Mouse (Mus musculus) cortical plate, adult 2 months (tissue): ENCODE measurements at regions not wholly inside any gene's neighbourhood (a gene's known extent, or its start where the extent isn't known, plus 50 kb on each side); places are given as distances from the start of the nearest gene placed in this dataset.
A peak's percentile ranks its signal among the peaks of the same experiment; 100 is the strongest.

Source experiments
- H3K27ac ChIP-seq: fragments of 200-500 bp; 2 replicates; pipeline ENCODE4 v1.5.1; 2012; ENCODE audit warnings: low read length, control low read depth, inconsistent platforms; ENCODE audit not compliant: insufficient read depth
- H3K4me1 ChIP-seq: fragments of 200-500 bp; 2 replicates; pipeline ENCODE4 v1.6.1; 2011; ENCODE audit warnings: low read length; ENCODE audit not compliant: control insufficient read depth, insufficient read depth
- H3K4me3 ChIP-seq: fragments of 200-500 bp; 2 replicates; pipeline ENCODE4 v1.5.1; 2011; ENCODE audit warnings: mild to moderate bottlenecking, low read length, control low read depth; ENCODE audit not compliant: insufficient read depth
- CTCF ChIP-seq: fragments of 200-500 bp; IDR thresholded peaks from 2 replicates; pipeline ENCODE4 v1.5.1; 2011; ENCODE audit warnings: mild to moderate bottlenecking, control low read depth, low read length; ENCODE audit not compliant: insufficient read depth; ENCODE audit errors: extremely low read depth
- POLR2A ChIP-seq: fragments of 200-500 bp; IDR thresholded peaks from 2 replicates; pipeline ENCODE4 v1.6.1; 2011; ENCODE audit warnings: mild to moderate bottlenecking, low read length, control low read depth; ENCODE audit not compliant: insufficient read depth; ENCODE audit errors: extremely low read depth

DNA sequence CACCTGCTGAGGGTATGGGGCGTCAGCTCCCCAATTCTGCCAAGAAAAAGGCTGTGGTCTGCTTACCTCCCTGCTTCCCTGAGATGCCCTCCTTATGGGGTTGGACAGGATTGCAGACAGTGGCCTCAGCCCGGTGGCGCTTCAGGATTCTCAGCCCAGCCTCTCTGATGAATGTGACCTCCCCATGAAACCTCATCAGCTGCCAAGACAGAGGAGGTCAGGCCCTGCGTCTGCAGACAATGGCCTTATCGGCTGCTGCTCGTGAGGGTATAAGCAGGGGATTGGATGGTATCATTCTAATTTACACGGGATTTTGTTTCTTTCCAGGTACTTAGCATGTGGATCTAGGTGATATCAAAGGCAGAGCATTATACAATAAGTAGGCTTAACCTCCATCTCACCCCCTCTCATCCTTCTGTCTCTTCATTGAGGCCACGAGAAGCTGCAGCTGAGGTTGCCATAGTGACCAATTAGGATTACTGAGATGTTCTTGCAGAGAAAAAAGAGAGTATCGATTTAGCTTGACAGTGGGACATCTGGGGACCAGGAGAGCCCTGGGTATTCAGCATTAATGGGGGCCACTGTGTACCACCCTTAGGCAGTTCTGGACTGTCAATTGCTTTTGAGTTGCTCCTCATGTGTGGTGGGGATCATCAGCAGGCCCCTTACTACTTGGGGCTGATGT, 327.6 kb upstream of the 4931429L15Rik start:
- Histone ChIP-seq H3K4me1 (peaks cover 5% of the 10 kb centered on the region), H3K4me3 (no peak overlapping the region), H3K27ac (no peak overlapping the region)
- TF ChIP-seq POLR2A (no peak), CTCF (no peak)

DNA sequence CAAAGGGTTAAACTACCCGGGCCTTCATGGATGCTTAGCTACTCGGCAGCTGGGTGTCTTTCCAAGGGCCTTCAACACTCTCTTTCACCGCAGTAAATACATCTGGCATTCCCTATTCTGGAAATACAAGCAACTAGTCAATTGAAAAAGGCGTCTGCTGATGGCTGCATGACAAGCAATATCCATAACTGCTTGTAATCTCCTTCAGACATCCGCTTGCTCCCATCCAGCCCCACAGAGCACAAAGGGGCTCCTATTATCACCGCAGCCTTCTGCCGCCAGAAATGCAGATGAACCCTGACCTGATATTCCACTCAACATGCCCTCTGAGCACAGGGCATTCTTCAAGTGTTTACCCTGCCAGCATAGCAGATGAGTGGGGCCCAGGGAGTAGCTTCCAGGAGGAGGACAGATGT, 325.7 kb upstream of the 4931429L15Rik start:
- H3K27ac ChIP-seq, result no peak overlapping the region
- TF ChIP-seq CTCF, result no peak
- TF ChIP-seq POLR2A, result no peak
- no peak overlapping the region for H3K4me3 ChIP-seq
- peaks cover 5% of the 10 kb centered on the region for H3K4me1 ChIP-seq

DNA sequence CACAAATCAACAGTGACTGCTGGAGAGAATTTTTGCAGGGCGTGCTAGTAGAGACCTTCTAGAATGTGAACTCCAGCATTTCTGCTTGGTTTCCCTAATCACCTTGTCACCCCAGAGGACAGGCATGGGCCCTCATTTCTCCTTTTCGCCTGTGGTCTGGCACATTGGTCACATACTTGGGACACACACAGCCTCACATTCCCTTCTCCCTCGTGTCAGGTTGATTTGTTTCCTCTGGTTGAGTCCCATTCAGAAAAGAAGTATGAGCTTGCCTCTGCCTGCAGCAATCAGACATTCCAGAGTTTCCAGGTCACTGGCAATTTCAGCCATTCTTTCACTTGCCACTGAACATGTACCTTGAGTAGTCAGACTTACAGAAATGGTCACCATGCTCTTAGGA, 323.8 kb upstream of the 4931429L15Rik start:
- Histone ChIP-seq H3K27ac (no peak overlapping the region), H3K4me3 (no peak overlapping the region), H3K4me1 (peaks cover 5% of the 10 kb centered on the region)
- TF ChIP-seq CTCF, result no peak
- TF ChIP-seq POLR2A, result no peak

DNA sequence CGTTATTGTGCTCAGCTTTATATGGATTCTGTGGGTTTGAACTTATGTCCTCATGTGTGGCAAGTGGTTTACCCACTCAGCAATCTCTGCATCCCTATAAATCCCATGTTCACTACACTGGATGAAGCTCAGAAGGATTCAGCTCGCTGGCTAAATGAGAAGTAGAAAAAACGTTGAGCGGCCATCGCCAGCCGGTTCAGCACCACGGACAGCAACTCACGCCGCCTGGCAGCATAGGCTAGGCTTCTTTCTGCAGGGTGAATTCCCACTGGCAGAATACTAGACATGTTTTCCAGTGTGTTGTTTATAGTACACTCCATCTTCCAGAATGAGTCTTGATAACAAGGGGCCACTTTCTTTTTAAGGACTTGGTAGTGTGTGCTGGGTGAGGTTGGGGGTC, 322.9 kb upstream of the 4931429L15Rik start:
- TF ChIP-seq POLR2A, result no peak
- no peak for TF ChIP-seq CTCF
- H3K4me1 ChIP-seq, result peaks cover 3% of the 10 kb centered on the region
- no peak overlapping the region for H3K4me3 ChIP-seq
- no peak overlapping the region for H3K27ac ChIP-seq

DNA sequence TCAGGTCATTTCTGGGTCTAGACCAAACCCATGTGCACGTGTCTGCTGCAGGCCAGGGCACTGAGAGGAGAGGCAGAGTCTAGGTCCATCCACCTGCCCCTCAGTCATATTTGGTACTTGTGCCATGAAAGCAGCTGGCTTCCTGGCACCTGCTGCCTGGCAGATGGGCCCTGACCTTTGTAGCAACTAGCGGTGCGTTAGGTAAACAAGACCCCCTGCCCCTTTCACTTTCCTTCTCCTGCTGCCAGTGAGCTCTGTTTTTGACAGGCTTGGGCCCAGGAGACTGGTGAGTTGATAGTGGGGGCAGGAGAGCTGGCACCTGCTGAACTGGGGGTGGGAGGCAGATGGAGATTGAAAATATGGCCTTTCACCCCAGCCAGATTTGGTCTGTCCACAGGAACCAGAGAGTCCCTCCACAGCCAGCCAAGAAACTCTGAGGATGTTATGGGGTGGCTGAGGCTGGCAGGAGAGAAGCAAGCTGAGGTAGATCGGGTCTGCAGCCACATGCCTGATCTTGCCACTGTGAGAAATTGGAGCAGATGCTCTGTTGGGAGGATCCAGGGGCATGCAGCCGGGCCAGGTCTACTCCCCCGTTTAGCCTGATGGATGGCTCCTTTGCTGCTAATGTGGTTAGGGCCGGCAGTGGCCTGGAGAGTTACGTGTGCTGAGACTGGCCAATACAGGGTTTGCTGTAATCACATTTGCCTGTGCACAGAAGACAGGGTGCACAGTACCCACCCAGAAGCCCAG, 316.6 kb upstream of the 4931429L15Rik start:
- no peak overlapping the region for H3K4me3 ChIP-seq
- H3K27ac ChIP-seq, result no peak overlapping the region
- TF ChIP-seq POLR2A, result no peak
- TF ChIP-seq CTCF, result no peak
- H3K4me1 ChIP-seq, result peaks cover 3% of the 10 kb centered on the region; the same call in 1 of the 2 replicates

DNA sequence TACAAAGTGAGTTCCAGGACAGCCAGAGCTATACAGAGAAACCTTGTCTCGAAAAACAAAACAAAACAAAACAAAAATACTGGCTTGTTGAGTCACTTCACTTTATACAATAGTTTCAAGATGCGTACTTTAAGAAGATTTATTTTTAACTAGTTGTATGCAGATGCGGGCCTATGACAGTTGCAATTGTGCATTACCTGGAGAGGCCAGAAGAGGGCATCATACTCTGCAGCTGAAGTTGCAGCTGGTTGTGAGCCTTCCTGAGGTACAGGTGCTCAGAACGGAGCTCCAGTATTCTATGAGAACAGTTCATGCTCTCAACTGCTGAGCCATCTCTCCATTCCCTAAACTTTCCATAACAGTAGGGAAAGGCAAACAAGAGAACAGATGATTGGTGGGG, 314.2 kb upstream of the 4931429L15Rik start:
- Histone ChIP-seq H3K27ac (no peak overlapping the region), H3K4me1 (peaks cover 3% of the 10 kb centered on the region; the same call in 1 of the 2 replicates), H3K4me3 (no peak overlapping the region)
- TF ChIP-seq CTCF (peak; percentile 29; the same call in 1 of the 2 replicates), POLR2A (no peak)

DNA sequence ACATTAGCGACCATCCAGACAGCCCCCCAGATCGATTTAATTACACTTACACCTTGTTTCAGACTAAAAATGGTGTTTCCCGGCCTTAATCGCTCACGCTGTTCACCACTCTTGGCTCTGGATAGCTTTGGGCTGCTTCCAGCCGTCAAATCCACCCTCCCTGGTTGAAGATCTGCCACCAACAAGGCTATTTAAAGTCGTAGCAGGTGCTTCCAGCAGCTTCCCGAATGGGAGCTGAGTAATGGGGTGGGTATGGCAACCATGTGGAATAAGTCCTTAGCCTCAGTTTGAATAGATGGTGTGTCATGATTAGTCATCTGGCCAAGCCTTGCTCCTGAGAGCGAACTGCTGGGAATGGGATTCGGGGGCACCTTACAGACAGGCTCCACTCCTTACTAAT, 312.8 kb upstream of the 4931429L15Rik start:
- Histone ChIP-seq H3K27ac (no peak overlapping the region), H3K4me1 (peaks cover 3% of the 10 kb centered on the region; the same call in 1 of the 2 replicates), H3K4me3 (no peak overlapping the region)
- no peak for TF ChIP-seq POLR2A
- TF ChIP-seq CTCF, result no peak

DNA sequence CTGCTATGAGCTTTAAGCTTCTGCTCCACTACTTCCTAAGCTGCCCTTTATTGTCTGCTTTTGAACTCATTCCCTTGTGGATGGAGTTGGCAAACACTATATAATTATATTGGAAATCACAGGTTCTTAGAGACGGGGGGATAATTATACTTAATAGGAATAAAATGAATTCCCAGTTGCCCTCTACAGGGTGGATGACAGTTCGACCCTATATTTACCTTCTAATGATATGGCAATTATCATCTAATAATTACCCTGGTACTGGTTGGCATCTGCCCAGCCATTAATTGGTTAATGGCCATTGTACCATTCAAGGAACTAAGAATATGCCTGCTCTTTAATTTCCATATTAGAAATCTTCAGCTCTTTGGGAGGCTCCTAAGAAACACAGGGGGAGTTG, 302.5 kb upstream of the 4931429L15Rik start:
- Histone ChIP-seq H3K4me1 (no peaks in the 10 kb centered on the region), H3K27ac (no peak overlapping the region), H3K4me3 (no peak overlapping the region)
- TF ChIP-seq CTCF (no peak), POLR2A (no peak)

DNA sequence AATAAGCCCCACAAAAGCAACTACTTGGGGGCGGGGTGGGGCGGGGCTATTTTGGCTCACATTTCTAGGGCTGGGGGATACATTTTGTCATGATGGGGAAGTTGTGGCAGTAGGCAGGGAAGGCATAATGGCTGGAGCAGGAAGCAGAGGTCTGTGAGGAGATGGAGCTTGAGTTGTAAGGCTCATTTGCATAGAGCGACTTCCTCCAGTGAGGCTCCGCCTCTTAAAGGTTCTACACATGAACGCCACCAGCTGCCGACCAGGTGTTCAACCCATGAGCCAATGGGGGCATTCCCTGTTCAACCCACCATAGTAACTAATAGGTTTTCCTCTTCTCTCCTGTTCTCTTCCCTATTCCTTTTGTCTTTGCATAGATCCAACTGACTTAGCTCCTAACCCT, 302.1 kb upstream of the 4931429L15Rik start:
- no peak for TF ChIP-seq CTCF
- no peak for TF ChIP-seq POLR2A
- no peak overlapping the region for H3K27ac ChIP-seq
- no peak overlapping the region for H3K4me3 ChIP-seq
- H3K4me1 ChIP-seq, result no peaks in the 10 kb centered on the region

DNA sequence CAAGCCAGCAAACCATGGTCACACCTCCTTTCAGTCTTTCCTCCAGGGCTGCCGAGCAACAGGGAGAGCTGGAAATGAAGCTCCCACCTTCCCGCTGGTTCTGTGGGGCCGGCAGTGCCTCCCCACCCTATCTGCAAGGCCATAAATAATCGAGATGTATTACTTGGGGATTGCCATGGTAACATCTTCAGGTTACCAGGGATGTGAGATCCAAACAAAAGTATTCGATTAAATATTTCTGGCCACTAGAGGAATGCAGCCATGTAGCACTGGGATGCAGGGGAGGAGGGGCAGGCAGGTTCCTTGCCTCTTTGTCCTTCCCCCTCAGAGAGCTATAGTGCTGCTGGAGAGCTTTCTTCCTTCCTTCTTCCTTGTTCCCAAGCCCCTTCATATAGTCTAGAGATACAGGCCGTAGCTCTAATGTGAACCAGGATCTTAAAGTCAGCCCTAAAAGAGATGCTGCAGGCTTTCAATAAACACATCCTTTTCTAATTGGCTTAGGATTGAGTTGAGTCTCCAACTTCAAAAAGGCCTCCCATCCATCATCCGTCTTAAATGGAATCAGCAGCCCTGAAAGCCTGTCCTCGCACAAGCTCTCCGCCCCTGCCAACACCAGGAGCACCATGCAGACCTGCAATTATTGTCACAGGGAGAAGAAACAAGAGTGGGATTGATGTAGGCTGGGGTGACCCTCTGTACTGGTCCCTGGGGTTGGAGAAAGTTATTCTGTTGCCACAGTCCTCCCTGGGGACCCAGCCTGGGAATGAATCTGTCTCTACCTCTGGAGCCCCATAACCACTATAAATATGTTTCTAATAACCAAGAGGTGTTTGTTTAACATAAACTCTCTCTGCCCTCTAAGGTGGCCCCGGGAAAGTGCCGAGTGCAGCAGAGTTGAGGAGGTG, 290.6 kb upstream of the 4931429L15Rik start:
- TF ChIP-seq CTCF (no peak), POLR2A (no peak)
- Histone ChIP-seq H3K4me3 (no peak overlapping the region), H3K27ac (no peak overlapping the region), H3K4me1 (no peaks in the 10 kb centered on the region; the same call in 1 of the 2 replicates)
